Mouse (Mus musculus): Measurements from ENCODE around the gene Anapc2. TPM values are rescaled to one million over a fixed set of nuclear protein-coding genes. Genes with fewer than 3 reads are reported as not detected.

The Anapc2 gene
- total and polyA plus RNA-seq, 3 experiments, result 9.8 to 67.0 TPM; not detected in 1

GRCm38 (mm10) chr2:25262291-25262767 is 9.9 kb upstream of the Anapc2 start, which contains the start of gene Tprn (continued):
- no peak for TF ChIP-seq TAL1 (IDR thresholded peaks at IDR 0.05; ENCODE audit: low read length)
- TF ChIP-seq CHD2 (IDR thresholded peaks at IDR 0.05; ENCODE audit: low read length), result peak; percentile 88
- no peak for TF ChIP-seq E2F4 (IDR thresholded peaks at IDR 0.05; ENCODE audit: borderline replicate concordance, low read depth, low read length)
- TF ChIP-seq POLR2AphosphoS2 (IDR thresholded peaks at IDR 0.05; ENCODE audit: low read length), result peak; percentile 55
- TF ChIP-seq RAD21 (IDR thresholded peaks at IDR 0.05; ENCODE audit: low read depth, low read length), result no peak
- TF ChIP-seq HCFC1 (IDR thresholded peaks at IDR 0.05; ENCODE audit: low read depth, low read length), result peak; percentile 86
- TF ChIP-seq POLR2A (IDR thresholded peaks at IDR 0.05; ENCODE audit: control insufficient read depth in 1 of 2, insufficient read depth in 1 of 2, low read depth in 1 of 2, low read length in 2 of 2, poor library complexity in 1 of 2), result peak; percentile 90 to 93
- TF ChIP-seq CTCF (IDR thresholded peaks at IDR 0.05 in 2 of 3, conservative IDR thresholded peaks at IDR 0.05 in 1 of 3; ENCODE audit: control insufficient read depth in 1 of 3, insufficient read depth in 1 of 3, low read depth in 2 of 3, low read length in 3 of 3, poor library complexity in 1 of 3, severe bottlenecking in 1 of 3), result no peak
- TF ChIP-seq ELF1 (IDR thresholded peaks at IDR 0.05; ENCODE audit: low read depth, low read length), result peak; percentile 98
- TF ChIP-seq ZNF384 (IDR thresholded peaks at IDR 0.05; ENCODE audit: low read depth, low read length), result no peak
- TF ChIP-seq MYC (IDR thresholded peaks at IDR 0.05; ENCODE audit: low read depth, low read length), result 0 out of 2 replicates have a peak, but pooled peaks have one; percentile 51
- TF ChIP-seq NRF1 (IDR thresholded peaks at IDR 0.05; ENCODE audit: insufficient read depth, low read depth, low read length, poor library complexity, severe bottlenecking), result peak; percentile 70
- TF ChIP-seq MEF2A (IDR thresholded peaks at IDR 0.05; ENCODE audit: extremely low read depth, insufficient replicate concordance, low read depth, low read length, poor library complexity, severe bottlenecking), result 0 out of 2 replicates have a peak, but pooled peaks have one; percentile 16
- no peak for TF ChIP-seq EP300 (IDR thresholded peaks at IDR 0.05; ENCODE audit: low read depth in 1 of 2, low read length in 2 of 2)
- peak; percentile 50; the same call in 1 of the 2 replicates for TF ChIP-seq GATA1 (IDR thresholded peaks at IDR 0.05; ENCODE audit: low read depth, low read length)
- no peak for TF ChIP-seq GABPA (IDR thresholded peaks at IDR 0.05; ENCODE audit: low read depth, low read length)
- TF ChIP-seq JUND (IDR thresholded peaks at IDR 0.05; ENCODE audit: low read depth, low read length), result no peak
- TF ChIP-seq MAX (IDR thresholded peaks at IDR 0.05; ENCODE audit: low read length), result peak; percentile 66
- peak; percentile 64; the same call in 1 of the 2 replicates for TF ChIP-seq TBP (IDR thresholded peaks at IDR 0.05; ENCODE audit: low read depth, low read length)
- peak; percentile 88 for TF ChIP-seq ZMIZ1 (IDR thresholded peaks at IDR 0.05; ENCODE audit: low read depth, low read length)

GRCm38 (mm10) chr2:25262795-25263622 is 9.3 kb upstream of the Anapc2 start:
- Histone ChIP-seq H3K79me2 (ENCODE audit: control insufficient read depth, insufficient read depth, low read length, poor library complexity) (peaks cover 55% of the 10 kb centered on the region), H3K27ac (ENCODE audit: control insufficient read depth, low read depth, low read length) (peak overlapping the region; percentile 48), H3K36me3 (ENCODE audit: control insufficient read depth in 1 of 2, insufficient read depth in 2 of 2, low read length in 2 of 2) (peaks cover 0 to 32% of the 10 kb centered on the region in 2 experiments; a peak in 2 of 4 replicates), H3K9me3 (replicated peaks; ENCODE audit: insufficient read depth, low read length) (no peaks in the 10 kb centered on the region), H3K9ac (ENCODE audit: control insufficient read depth, low read depth, low read length, poor library complexity, severe bottlenecking) (peak overlapping the region; percentile 93), H3K4me1 (ENCODE audit: control insufficient read depth in 1 of 2, insufficient read depth in 2 of 2, low read length in 2 of 2) (peaks cover 10 to 43% of the 10 kb centered on the region in 2 experiments), H3K4me3 (ENCODE audit: control insufficient read depth in 1 of 2, insufficient read depth in 1 of 2, low read depth in 2 of 2, low read length in 2 of 2) (peak overlapping the region; percentile 90 to 95), H3K27me3 (ENCODE audit: control insufficient read depth in 1 of 2, insufficient read depth in 2 of 2, low read length in 2 of 2) (no peaks in the 10 kb centered on the region)
- TF ChIP-seq TCF12 (IDR thresholded peaks at IDR 0.05; ENCODE audit: low read depth, low read length) (peak; percentile 16; the same call in 1 of the 2 replicates), MAX (IDR thresholded peaks at IDR 0.05; ENCODE audit: low read length) (0 out of 2 replicates have a peak, but pooled peaks have one; percentile 37), BHLHE40 (IDR thresholded peaks at IDR 0.05; ENCODE audit: borderline replicate concordance, low read depth, low read length) (no peak), UBTF (IDR thresholded peaks at IDR 0.05; ENCODE audit: borderline replicate concordance, insufficient read depth, low read depth, low read length) (peak; percentile 40; the same call in 1 of the 2 replicates), CHD1 (IDR thresholded peaks at IDR 0.05; ENCODE audit: low read depth, low read length) (peak; percentile 49; the same call in 1 of the 2 replicates), HCFC1 (IDR thresholded peaks at IDR 0.05; ENCODE audit: low read depth, low read length) (peak; percentile 42), MAZ (IDR thresholded peaks at IDR 0.05; ENCODE audit: low read depth, low read length) (0 out of 2 replicates have a peak, but pooled peaks have one; percentile 45), ZNF384 (IDR thresholded peaks at IDR 0.05; ENCODE audit: low read depth, low read length) (no peak)
- DNase-seq (ENCODE audit: low read depth, low spot score), result peak; percentile 70
